Mouse (Mus musculus) heart, embryonic 14.5 days (tissue): Measurements from ENCODE around the gene Fam78a. TPM values are rescaled to one million over a fixed set of nuclear protein-coding genes. Genes with fewer than 3 reads are reported as not detected.

Source experiments
- ATAC-seq: fragments of 200-750 bp; cut with Nextera tagmentation; 2 replicates; pipeline ENCODE4 v1.8.0; 2017; ENCODE audit warnings: low read depth, moderate TSS enrichment; ENCODE audit not compliant: insufficient number of reproducible peaks, insufficient read depth, low FRiP score
- H3K27ac ChIP-seq, 2 experiments: fragments of 200-500 bp in 1 of 2; fragments of 300-500 bp in 1 of 2; sonication (generic) in 1 of 2; replicated peaks in 1 of 2; 2 replicates each; pipeline ENCODE4 v1.5.1; 2012 to 2014; ENCODE audit warnings: low read depth in 2 of 2, low read length in 2 of 2, control low read depth in 1 of 2, mild to moderate bottlenecking in 1 of 2, mixed read lengths in 1 of 2; ENCODE audit not compliant: control insufficient read depth in 1 of 2, insufficient read depth in 1 of 2
- H3K27me3 ChIP-seq: fragments of 300-500 bp; sonication (generic); 2 replicates; pipeline ENCODE4 v1.6.1; 2014; ENCODE audit warnings: mild to moderate bottlenecking, low read length, control low read depth; ENCODE audit not compliant: control insufficient read depth, insufficient read depth
- H3K36me3 ChIP-seq: fragments of 300-500 bp; sonication (generic); 2 replicates; pipeline ENCODE4 v1.6.1; 2014; ENCODE audit warnings: mild to moderate bottlenecking, control low read depth, low read length, mixed read lengths; ENCODE audit not compliant: control insufficient read depth, insufficient read depth
- H3K4me1 ChIP-seq, 2 experiments: fragments of 200-500 bp in 1 of 2; fragments of 300-500 bp in 1 of 2; sonication (generic) in 1 of 2; 2 replicates each; pipeline ENCODE4 v1.6.1; 2012 to 2014; ENCODE audit warnings: low read length in 2 of 2, control low read depth in 1 of 2, mixed read lengths in 1 of 2; ENCODE audit not compliant: control insufficient read depth in 2 of 2, insufficient read depth in 2 of 2
- H3K4me2 ChIP-seq: fragments of 300-500 bp; sonication (generic); 2 replicates; pipeline ENCODE4 v1.6.1; 2014; ENCODE audit warnings: mild to moderate bottlenecking, low read length
- H3K4me3 ChIP-seq, 2 experiments: fragments of 200-500 bp in 1 of 2; fragments of 300-500 bp in 1 of 2; sonication (generic) in 1 of 2; 2 replicates each; pipeline ENCODE4 v1.5.1; 2012 to 2014; ENCODE audit warnings: low read length in 2 of 2, mild to moderate bottlenecking in 2 of 2, control low read depth in 1 of 2, low read depth in 1 of 2, moderate library complexity in 1 of 2; ENCODE audit not compliant: control insufficient read depth in 1 of 2, insufficient read depth in 1 of 2
- H3K9ac ChIP-seq: fragments of 300-500 bp; sonication (generic); 2 replicates; pipeline ENCODE4 v1.6.1; 2014; ENCODE audit warnings: mild to moderate bottlenecking, low read length
- H3K9me3 ChIP-seq: fragments of 300-500 bp; sonication (generic); 2 replicates; pipeline ENCODE4 v1.6.1; 2016; ENCODE audit warnings: low read length, control low read depth; ENCODE audit not compliant: control insufficient read depth
- WGBS: fragments of 180-500 bp; shearing (Covaris S2); extraction: QIAGEN DNeasy Blood & Tissue Kit; methylation state at CpG from one replicate; pipeline ENCODE4 v1.1.7; 2014; 5-methylcytosine and 5-hydroxymethylcytosine counted together
- polyA plus RNA-seq: library from polyadenylated mRNA; unstranded; fragments of >200 nt; fragmentation: Nextera tagmentation; extraction: Ambion mirVana; gene quantifications from 2 replicates; pipeline ENCODE4 v1.2.1, GENCODE M21; 2014

Gene Fam78a
- polyA plus RNA-seq, 1 experiment from 2014 or later, result 33.7 TPM

- no peak for ATAC-seq
- WGBS, result 40% methylated on average over 5 of the region's 5 CpGs
- peak overlapping the region; percentile 46 for H3K4me2 ChIP-seq
Observed at GRCm38 (mm10) chr2:32065371-32065791, 19.3 kb downstream of the Fam78a start.

GRCm38 (mm10) chr2:32064913-32065312 is 19.7 kb downstream of the Fam78a start:
- Histone ChIP-seq H3K4me2 (peak overlapping the region; percentile 46), H3K36me3 (peaks cover 40% of the 10 kb centered on the region), H3K9ac (peak overlapping the region; percentile 63), H3K9me3 (no peaks in the 10 kb centered on the region), H3K27me3 (no peaks in the 10 kb centered on the region), H3K4me3 (no peak overlapping the region), H3K27ac (peak overlapping the region; percentile 96 to 97), H3K4me1 (peaks cover 67 to 91% of the 10 kb centered on the region in 2 experiments)
- 25% methylated on average over 13 of the region's 13 CpGs for WGBS
- ATAC-seq, result peak; percentile 11; the same call in 1 of the 2 replicates

More at GRCm38 (mm10) chr2:32065371-32065791, 19.3 kb downstream of the Fam78a start:
- H3K36me3 ChIP-seq, result peaks cover 43% of the 10 kb centered on the region
- no peaks in the 10 kb centered on the region for H3K27me3 ChIP-seq
- H3K27ac ChIP-seq, result peak overlapping the region; percentile 96 to 97
- H3K9ac ChIP-seq, result peak overlapping the region; percentile 63
- H3K4me1 ChIP-seq, result peaks cover 66 to 87% of the 10 kb centered on the region in 2 experiments
- H3K4me3 ChIP-seq, result no peak overlapping the region
- no peaks in the 10 kb centered on the region for H3K9me3 ChIP-seq

- Histone ChIP-seq H3K27ac (peak overlapping the region; percentile 96 to 97), H3K4me3 (no peak overlapping the region)
Observed at GRCm38 (mm10) chr2:32063451-32064151, 21.1 kb downstream of the Fam78a start.

GRCm38 (mm10) chr2:32062626-32063410 is 21.8 kb downstream of the Fam78a start:
- Histone ChIP-seq H3K9me3 (no peaks in the 10 kb centered on the region), H3K4me2 (peak overlapping the region; percentile 46), H3K9ac (peak overlapping the region; percentile 63; the same call in 1 of the 2 replicates), H3K27me3 (no peaks in the 10 kb centered on the region), H3K4me1 (peaks cover 68 to 90% of the 10 kb centered on the region in 2 experiments), H3K27ac (peak overlapping the region; percentile 96 to 97), H3K36me3 (peaks cover 19% of the 10 kb centered on the region), H3K4me3 (no peak overlapping the region)
- no peak for ATAC-seq
- 77% methylated on average over 15 of the region's 15 CpGs for WGBS

More at GRCm38 (mm10) chr2:32063451-32064151, 21.1 kb downstream of the Fam78a start:
- peak; percentile 52; the same call in 1 of the 2 replicates for ATAC-seq
- Histone ChIP-seq H3K9ac (peak overlapping the region; percentile 63), H3K4me1 (peaks cover 66 to 94% of the 10 kb centered on the region in 2 experiments), H3K9me3 (no peaks in the 10 kb centered on the region), H3K4me2 (peak overlapping the region; percentile 46), H3K27me3 (no peaks in the 10 kb centered on the region), H3K36me3 (peaks cover 27% of the 10 kb centered on the region)
- 23% methylated on average over 7 of the region's 7 CpGs for WGBS

GRCm38 (mm10) chr2:32061722-32062505 is 22.7 kb downstream of the Fam78a start:
- Histone ChIP-seq H3K4me1 (peaks cover 69 to 90% of the 10 kb centered on the region in 2 experiments), H3K27ac (peak overlapping the region; percentile 96 to 97; a peak in 2 of 4 replicates), H3K9me3 (no peaks in the 10 kb centered on the region), H3K27me3 (no peaks in the 10 kb centered on the region), H3K4me3 (no peak overlapping the region), H3K4me2 (0 out of 2 replicates have a peak overlapping the region, but pooled peaks have one; percentile 12), H3K36me3 (peaks cover 10% of the 10 kb centered on the region), H3K9ac (peak overlapping the region; percentile 39; the same call in 1 of the 2 replicates)
- WGBS, result 41% methylated on average over 12 of the region's 12 CpGs
- no peak for ATAC-seq

GRCm38 (mm10) chr2:32061189-32061588 is 23.5 kb downstream of the Fam78a start:
- Histone ChIP-seq H3K4me2 (no peak overlapping the region), H3K4me1 (peaks cover 69 to 88% of the 10 kb centered on the region in 2 experiments), H3K36me3 (peaks cover 5% of the 10 kb centered on the region; the same call in 1 of the 2 replicates), H3K9me3 (no peaks in the 10 kb centered on the region), H3K27me3 (no peaks in the 10 kb centered on the region), H3K27ac (peak overlapping the region; percentile 7 to 29; a peak in 2 of 4 replicates), H3K4me3 (no peak overlapping the region), H3K9ac (no peak overlapping the region)
- ATAC-seq, result no peak
- WGBS, result 46% methylated on average over 2 of the region's 2 CpGs
